Mouse (Mus musculus): ENCODE results near the gene Hnrnpdl. TPM values are rescaled to one million over a fixed set of nuclear protein-coding genes. Genes with fewer than 3 reads are reported as not detected.

Hnrnpdl gene
- polyA plus RNA-seq, 1 experiment from 2014 or later = 237 TPM

DNA sequence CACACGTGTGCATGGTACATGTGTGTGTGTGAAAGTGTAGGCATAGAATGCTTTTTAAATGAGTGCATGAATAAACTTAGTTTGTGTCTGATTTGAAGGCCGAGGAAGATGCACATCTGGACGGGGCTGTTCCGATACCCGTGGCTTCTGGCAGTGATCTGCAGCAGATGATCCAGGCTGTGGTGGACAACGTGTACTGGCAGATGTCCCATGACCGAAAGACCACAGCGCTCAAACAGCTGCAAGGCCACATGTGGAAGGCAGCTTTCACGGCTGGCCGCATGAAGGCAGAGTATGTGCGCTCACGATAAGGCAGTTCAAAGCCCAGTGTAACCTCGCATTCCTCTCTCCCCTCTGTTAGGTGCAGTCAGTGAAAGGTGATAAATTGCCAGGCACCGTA lies 21.4 kb upstream of the Hnrnpdl start:
- ATAC-seq (ENCODE audit: low FRiP score) = no peak
- Histone ChIP-seq H3K4me2 (no peak overlapping the region), H3K36me3 (peaks cover 64% of the 10 kb centered on the region), H3K4me1 (replicated peaks) (peaks cover 22% of the 10 kb centered on the region), H3K4me3 (no peak overlapping the region), H3K27me3 (no peaks in the 10 kb centered on the region), H3K27ac (no peak overlapping the region), H3K9me3 (no peaks in the 10 kb centered on the region), H3K9ac (no peak overlapping the region)
- 95% methylated on average over 14 of the region's 14 CpGs for WGBS

DNA sequence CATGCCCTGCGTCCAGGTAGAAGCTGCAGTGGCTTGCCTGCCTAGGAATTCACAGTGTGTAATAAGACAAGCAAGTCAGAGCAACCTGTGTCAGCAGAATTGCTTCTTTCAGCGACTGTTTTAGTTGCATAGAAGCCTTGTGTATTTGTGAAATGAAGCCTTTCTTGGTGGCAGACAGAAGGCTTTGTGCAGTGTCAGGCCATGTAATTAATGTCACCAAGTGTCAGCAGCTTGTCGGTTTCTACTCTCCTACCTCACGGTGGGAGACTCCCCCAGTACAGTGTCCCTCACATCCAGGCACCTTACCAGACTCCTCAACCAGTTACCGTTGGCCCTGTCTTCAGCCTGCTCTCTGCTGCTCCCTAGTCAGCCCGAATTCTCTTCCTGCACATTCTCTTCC lies 19.9 kb upstream of the Hnrnpdl start:
- Histone ChIP-seq H3K4me3 (no peak overlapping the region), H3K4me2 (no peak overlapping the region), H3K36me3 (peaks cover 48% of the 10 kb centered on the region), H3K27ac (peak overlapping the region; percentile 62), H3K9me3 (no peaks in the 10 kb centered on the region), H3K27me3 (no peaks in the 10 kb centered on the region), H3K4me1 (replicated peaks) (peaks cover 36% of the 10 kb centered on the region), H3K9ac (no peak overlapping the region)
- 34% methylated on average over 6 of the region's 6 CpGs for WGBS
- no peak for ATAC-seq (ENCODE audit: low FRiP score)

GRCm38 (mm10) chr5:100058729-100059128 lies 19.3 kb upstream of the Hnrnpdl start:
- no peak overlapping the region for H3K4me3 ChIP-seq
- ATAC-seq (ENCODE audit: low FRiP score) = no peak
- WGBS = 39% methylated on average over 6 of the region's 6 CpGs
- H3K4me2 ChIP-seq = no peak overlapping the region
- H3K4me1 ChIP-seq (replicated peaks) = peaks cover 40% of the 10 kb centered on the region
- H3K9me3 ChIP-seq = no peaks in the 10 kb centered on the region
- H3K9ac ChIP-seq = no peak overlapping the region
- H3K36me3 ChIP-seq = peaks cover 42% of the 10 kb centered on the region
- peak overlapping the region; percentile 62; the same call in 1 of the 2 replicates for H3K27ac ChIP-seq
- no peaks in the 10 kb centered on the region for H3K27me3 ChIP-seq

- Histone ChIP-seq H3K36me3 (peaks cover 34% of the 10 kb centered on the region), H3K4me2 (no peak overlapping the region), H3K9me3 (no peaks in the 10 kb centered on the region), H3K4me1 (replicated peaks) (peaks cover 40% of the 10 kb centered on the region), H3K4me3 (no peak overlapping the region), H3K27me3 (no peaks in the 10 kb centered on the region), H3K27ac (no peak overlapping the region), H3K9ac (no peak overlapping the region)
- peak; percentile 43; the same call in 1 of the 2 replicates for ATAC-seq (ENCODE audit: low FRiP score)
- WGBS = 68% methylated on average over 14 of the region's 15 CpGs
Measured at GRCm38 (mm10) chr5:100057461-100058209, 18.2 kb upstream of the Hnrnpdl start.

- Histone ChIP-seq H3K4me3 (no peak overlapping the region), H3K9me3 (no peaks in the 10 kb centered on the region), H3K27me3 (no peaks in the 10 kb centered on the region), H3K4me2 (no peak overlapping the region), H3K36me3 (peaks cover 23% of the 10 kb centered on the region), H3K27ac (no peak overlapping the region), H3K4me1 (replicated peaks) (peaks cover 40% of the 10 kb centered on the region), H3K9ac (no peak overlapping the region)
- WGBS = 82% methylated on average over 5 of the region's 5 CpGs
- no peak for ATAC-seq (ENCODE audit: low FRiP score)
Measured at GRCm38 (mm10) chr5:100055866-100056369, 16.5 kb upstream of the Hnrnpdl start.

DNA sequence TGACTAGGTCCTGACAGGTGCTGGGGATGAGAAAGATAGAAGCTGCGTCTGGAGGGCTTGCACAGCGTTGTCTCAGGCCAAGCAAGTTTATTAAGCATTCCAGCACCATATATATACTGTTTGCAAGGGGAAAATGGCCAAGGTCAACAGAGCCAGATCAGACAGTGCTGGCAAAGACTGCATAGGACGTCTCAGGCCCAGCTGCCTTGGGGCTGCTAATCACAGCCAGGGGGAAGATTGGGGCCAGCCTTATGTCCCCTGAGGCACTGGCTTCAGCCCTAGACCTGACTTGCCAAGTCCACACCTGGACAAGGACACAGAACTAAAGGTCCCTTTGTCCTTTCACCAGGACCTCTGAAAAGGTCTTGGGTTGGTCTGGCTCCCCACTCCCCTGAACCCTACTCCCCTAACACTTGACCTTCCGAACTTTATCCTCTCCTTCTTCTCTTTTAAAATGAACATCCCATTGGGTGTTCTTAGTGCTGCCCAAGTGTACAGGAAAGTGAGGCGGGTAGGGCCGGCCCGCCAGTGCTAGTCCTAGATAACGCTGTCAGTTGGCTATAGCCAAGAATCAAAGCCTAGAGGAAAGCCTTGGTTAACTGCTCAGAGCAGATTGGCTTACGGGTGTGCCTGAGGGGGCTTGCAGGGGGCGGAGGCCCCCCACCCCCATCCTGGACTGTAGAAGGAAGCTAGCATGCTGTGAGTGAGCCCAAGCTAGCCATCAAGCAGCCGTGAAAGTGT lies 15.5 kb upstream of the Hnrnpdl start:
- no peaks in the 10 kb centered on the region for H3K9me3 ChIP-seq
- ATAC-seq (ENCODE audit: low FRiP score) = no peak
- WGBS = 83% methylated on average over 11 of the region's 11 CpGs
- no peak overlapping the region for H3K27ac ChIP-seq
- no peaks in the 10 kb centered on the region for H3K27me3 ChIP-seq
- no peak overlapping the region for H3K4me2 ChIP-seq
- peaks cover 16% of the 10 kb centered on the region for H3K36me3 ChIP-seq
- H3K9ac ChIP-seq = 0 out of 2 replicates have a peak overlapping the region, but pooled peaks have one; percentile 6
- peaks cover 40% of the 10 kb centered on the region for H3K4me1 ChIP-seq (replicated peaks)
- no peak overlapping the region for H3K4me3 ChIP-seq

GRCm38 (mm10) chr5:100052728-100053127 lies 13.3 kb upstream of the Hnrnpdl start:
- Histone ChIP-seq H3K9ac (no peak overlapping the region), H3K4me3 (no peak overlapping the region), H3K27me3 (no peaks in the 10 kb centered on the region), H3K27ac (no peak overlapping the region), H3K9me3 (no peaks in the 10 kb centered on the region), H3K4me1 (replicated peaks) (peaks cover 36% of the 10 kb centered on the region), H3K4me2 (no peak overlapping the region), H3K36me3 (peaks cover 9% of the 10 kb centered on the region; the same call in 1 of the 2 replicates)
- 91% methylated on average over 7 of the region's 7 CpGs for WGBS
- no peak for ATAC-seq (ENCODE audit: low FRiP score)

- H3K9ac ChIP-seq = no peak overlapping the region
- 90% methylated on average over 3 of the region's 3 CpGs for WGBS
- no peak overlapping the region for H3K27ac ChIP-seq
- H3K4me3 ChIP-seq = no peak overlapping the region
- peaks cover 9% of the 10 kb centered on the region; the same call in 1 of the 2 replicates for H3K36me3 ChIP-seq
- no peak overlapping the region for H3K4me2 ChIP-seq
- peaks cover 41% of the 10 kb centered on the region for H3K4me1 ChIP-seq (replicated peaks)
- no peak for ATAC-seq (ENCODE audit: low FRiP score)
- no peaks in the 10 kb centered on the region for H3K9me3 ChIP-seq
- no peaks in the 10 kb centered on the region for H3K27me3 ChIP-seq
Measured at GRCm38 (mm10) chr5:100049904-100050303, 10.4 kb upstream of the Hnrnpdl start.

- H3K27ac ChIP-seq = no peak overlapping the region
- H3K4me3 ChIP-seq = no peak overlapping the region
- peaks cover 9% of the 10 kb centered on the region; the same call in 1 of the 2 replicates for H3K36me3 ChIP-seq
- H3K4me1 ChIP-seq (replicated peaks) = peaks cover 48% of the 10 kb centered on the region
- no peak overlapping the region for H3K9ac ChIP-seq
- ATAC-seq (ENCODE audit: low FRiP score) = no peak
- no peak overlapping the region for H3K4me2 ChIP-seq
- WGBS = 59% methylated on average over 7 of the region's 7 CpGs
- no peaks in the 10 kb centered on the region for H3K27me3 ChIP-seq
- H3K9me3 ChIP-seq = no peaks in the 10 kb centered on the region
Measured at GRCm38 (mm10) chr5:100047871-100048270, 8.4 kb upstream of the Hnrnpdl start.

GRCm38 (mm10) chr5:100047143-100047640 lies 7.7 kb upstream of the Hnrnpdl start:
- no peak overlapping the region for H3K4me2 ChIP-seq
- 0 out of 2 replicates have a peak overlapping the region, but pooled peaks have one; percentile 6 for H3K9ac ChIP-seq
- H3K4me3 ChIP-seq = no peak overlapping the region
- peaks cover 9% of the 10 kb centered on the region; the same call in 1 of the 2 replicates for H3K36me3 ChIP-seq
- no peaks in the 10 kb centered on the region for H3K27me3 ChIP-seq
- 62% methylated on average over 8 of the region's 8 CpGs for WGBS
- peaks cover 52% of the 10 kb centered on the region for H3K4me1 ChIP-seq (replicated peaks)
- no peaks in the 10 kb centered on the region for H3K9me3 ChIP-seq
- 0 out of 2 replicates have a peak, but pooled peaks have one; percentile 26 for ATAC-seq (ENCODE audit: low FRiP score)
- H3K27ac ChIP-seq = no peak overlapping the region

- no peak for ATAC-seq (ENCODE audit: low FRiP score)
- Histone ChIP-seq H3K27ac (no peak overlapping the region), H3K4me2 (no peak overlapping the region), H3K9ac (no peak overlapping the region), H3K4me3 (no peak overlapping the region), H3K36me3 (peaks cover 3% of the 10 kb centered on the region; the same call in 1 of the 2 replicates), H3K27me3 (no peaks in the 10 kb centered on the region), H3K9me3 (no peaks in the 10 kb centered on the region), H3K4me1 (replicated peaks) (peaks cover 61% of the 10 kb centered on the region)
- WGBS = 82% methylated on average over 3 of the region's 3 CpGs
Measured at GRCm38 (mm10) chr5:100046096-100046495, 6.6 kb upstream of the Hnrnpdl start.

DNA sequence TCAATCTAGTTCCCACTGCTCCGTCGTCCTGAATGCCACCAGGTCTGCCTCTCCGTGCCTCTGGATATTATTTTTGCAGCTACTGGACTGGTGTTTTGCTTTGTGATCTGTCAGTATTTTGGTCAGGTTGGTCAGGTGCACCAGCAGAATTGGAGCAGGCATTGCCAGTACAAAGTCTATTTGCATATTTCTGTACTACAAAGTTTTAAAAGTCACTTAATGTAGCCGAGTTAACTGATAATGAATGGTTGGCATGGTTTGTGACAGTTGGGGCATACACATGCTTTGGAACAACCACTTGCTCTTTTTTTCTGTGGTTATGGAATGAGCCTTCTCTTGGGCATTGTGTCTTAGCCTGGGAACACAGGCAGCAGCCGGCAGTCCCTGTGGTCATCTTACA lies 5.2 kb upstream of the Hnrnpdl start:
- no peak for ATAC-seq (ENCODE audit: low FRiP score)
- WGBS = 79% methylated on average over 5 of the region's 5 CpGs
- Histone ChIP-seq H3K4me2 (no peak overlapping the region), H3K27ac (no peak overlapping the region; the same call in 1 of the 2 replicates), H3K36me3 (no peaks in the 10 kb centered on the region), H3K4me3 (no peak overlapping the region), H3K27me3 (no peaks in the 10 kb centered on the region), H3K4me1 (replicated peaks) (peaks cover 67% of the 10 kb centered on the region), H3K9me3 (no peaks in the 10 kb centered on the region), H3K9ac (no peak overlapping the region)
